Mouse (Mus musculus) liver, embryonic 16.5 days (tissue): Measurements from ENCODE around the gene Nr2e3. TPM values are rescaled to one million over a fixed set of nuclear protein-coding genes. Genes with fewer than 3 reads are reported as not detected.

Experiments
- ATAC-seq: fragments of 200-750 bp; cut with Nextera tagmentation; 2 replicates; pipeline ENCODE4 v1.8.0; 2017; ENCODE audit warnings: low read depth, mild to moderate bottlenecking, moderate number of reproducible peaks, moderate library complexity
- H3K27ac ChIP-seq: fragments of 300-500 bp; sonication (generic); 2 replicates; pipeline ENCODE4 v1.5.1; 2014; ENCODE audit warnings: mild to moderate bottlenecking, low read length
- H3K27me3 ChIP-seq: fragments of 300-500 bp; sonication (generic); 2 replicates; pipeline ENCODE4 v1.6.1; 2014; ENCODE audit warnings: low read depth, low read length, mixed read lengths; ENCODE audit not compliant: control insufficient read depth, insufficient read depth
- H3K36me3 ChIP-seq: fragments of 300-500 bp; sonication (generic); 2 replicates; pipeline ENCODE4 v1.6.1; 2014; ENCODE audit warnings: mild to moderate bottlenecking; ENCODE audit not compliant: control insufficient read depth, insufficient read depth
- H3K4me1 ChIP-seq: fragments of 300-500 bp; sonication (generic); 2 replicates; pipeline ENCODE4 v1.6.1; 2014; ENCODE audit warnings: low read depth, low read length, mixed read lengths; ENCODE audit not compliant: control insufficient read depth
- H3K4me2 ChIP-seq: fragments of 300-500 bp; sonication (generic); 2 replicates; pipeline ENCODE4 v1.6.1; 2014; ENCODE audit warnings: low read depth, low read length, mixed read lengths
- H3K4me3 ChIP-seq: fragments of 300-500 bp; sonication (generic); 2 replicates; pipeline ENCODE4 v1.5.1; 2014; ENCODE audit warnings: low read depth, mild to moderate bottlenecking, low read length
- H3K9ac ChIP-seq: fragments of 300-500 bp; sonication (generic); 2 replicates; pipeline ENCODE4 v1.6.1; 2014; ENCODE audit warnings: low read depth, low read length
- H3K9me3 ChIP-seq: fragments of 300-500 bp; sonication (generic); replicated peaks from 2 replicates; pipeline ENCODE4 v1.6.1; 2016; ENCODE audit warnings: low read length; ENCODE audit not compliant: control insufficient read depth
- WGBS: fragments of 180-500 bp; shearing (Covaris S2); extraction: QIAGEN DNeasy Blood & Tissue Kit; methylation state at CpG from one replicate; pipeline ENCODE4 v1.1.7; 2014; ENCODE audit not compliant: insufficient replicate concordance; 5-methylcytosine and 5-hydroxymethylcytosine counted together
- polyA plus RNA-seq: library from polyadenylated mRNA; unstranded; fragments of >200 nt; fragmentation: Nextera tagmentation; extraction: Ambion mirVana; gene quantifications from 2 replicates; pipeline ENCODE4 v1.2.1, GENCODE M21; 2015

Gene Nr2e3
- 0.22 TPM in 1 of 2 replicates, not detected in the other for polyA plus RNA-seq

DNA sequence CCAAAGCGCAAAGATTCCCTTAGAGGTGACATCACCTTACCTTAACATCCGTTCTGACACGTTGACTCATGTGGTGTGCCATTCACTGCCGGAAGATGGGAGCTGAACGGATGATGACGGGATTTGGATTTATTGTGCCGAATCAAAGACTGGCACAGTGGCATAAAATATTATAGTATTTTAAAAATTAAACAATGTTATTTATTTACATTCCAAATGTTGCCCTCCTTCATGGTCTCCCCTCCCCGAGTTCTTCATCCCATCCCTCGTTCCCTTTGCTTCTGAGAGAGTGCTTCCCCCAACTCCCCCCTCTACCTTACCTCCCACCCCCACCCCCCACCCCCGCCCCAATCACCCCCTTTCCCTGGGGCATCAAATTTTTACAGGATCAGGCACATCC is at the start of gene Nr2e3:
Gene Nr2e3 (minus strand): TSS at position 101 of the 400 bp plus-strand sequence.
- Histone ChIP-seq H3K27ac (no peak within 1 kb of the TSS), H3K4me2 (no peak within 1 kb of the TSS), H3K4me3 (no peak within 1 kb of the TSS), H3K9me3 (no peaks in the 10 kb centered on the region), H3K4me1 (no peaks in the 10 kb centered on the region), H3K27me3 (no peaks in the 10 kb centered on the region), H3K36me3 (no peaks in the 10 kb centered on the region), H3K9ac (no peak within 1 kb of the TSS)
- WGBS: 75% methylated on average over 10 of the region's 10 CpGs
- no peak for ATAC-seq

DNA sequence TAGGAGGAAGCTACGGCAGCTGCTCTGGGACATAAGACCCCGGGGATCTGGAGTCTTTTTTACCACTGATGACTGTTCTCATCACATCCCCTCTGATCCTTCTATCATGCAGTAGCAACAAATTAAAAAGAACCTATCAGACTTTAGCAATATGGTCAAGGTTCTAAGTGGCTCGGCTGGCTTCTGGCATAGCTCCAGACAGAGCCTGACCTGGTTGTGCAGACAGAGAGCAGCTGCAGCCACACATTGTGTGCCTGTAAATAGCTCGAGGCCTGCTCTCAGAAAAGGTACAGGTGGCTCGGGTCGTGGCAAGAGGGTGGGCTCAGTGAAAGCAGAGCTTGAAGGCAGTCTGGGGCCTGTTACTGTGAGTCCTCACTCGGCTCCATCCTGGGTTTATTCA is 48.5 kb upstream of the Nr2e3 start:
- Histone ChIP-seq H3K27ac (no peak overlapping the region), H3K4me2 (no peak overlapping the region), H3K36me3 (no peaks in the 10 kb centered on the region), H3K4me1 (no peaks in the 10 kb centered on the region), H3K4me3 (no peak overlapping the region), H3K9me3 (no peaks in the 10 kb centered on the region), H3K9ac (no peak overlapping the region), H3K27me3 (no peaks in the 10 kb centered on the region)
- ATAC-seq: no peak
- 49% methylated on average over 7 of the region's 7 CpGs for WGBS

DNA sequence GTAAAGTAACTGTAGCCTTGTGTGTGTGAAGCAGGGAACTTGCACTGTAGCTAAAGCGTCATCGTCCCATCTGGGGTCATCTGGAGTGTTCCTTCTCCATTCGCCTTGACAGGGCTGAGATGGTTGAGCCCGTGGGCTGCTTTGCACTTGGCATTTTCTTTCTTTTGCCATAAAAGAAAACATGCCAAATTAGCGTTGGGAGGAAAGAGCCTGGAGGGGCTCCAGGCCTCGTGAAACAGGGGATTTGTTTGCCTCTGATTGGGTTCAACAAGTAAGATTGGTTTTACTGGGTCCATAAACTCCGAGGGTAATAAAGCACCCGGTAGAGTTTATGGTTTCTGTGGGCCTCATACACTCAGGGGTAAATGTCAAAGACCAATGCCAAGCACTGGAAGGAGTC is 41.9 kb upstream of the Nr2e3 start:
- no peak overlapping the region for H3K4me2 ChIP-seq
- WGBS: 67% methylated on average over 8 of the region's 8 CpGs

DNA sequence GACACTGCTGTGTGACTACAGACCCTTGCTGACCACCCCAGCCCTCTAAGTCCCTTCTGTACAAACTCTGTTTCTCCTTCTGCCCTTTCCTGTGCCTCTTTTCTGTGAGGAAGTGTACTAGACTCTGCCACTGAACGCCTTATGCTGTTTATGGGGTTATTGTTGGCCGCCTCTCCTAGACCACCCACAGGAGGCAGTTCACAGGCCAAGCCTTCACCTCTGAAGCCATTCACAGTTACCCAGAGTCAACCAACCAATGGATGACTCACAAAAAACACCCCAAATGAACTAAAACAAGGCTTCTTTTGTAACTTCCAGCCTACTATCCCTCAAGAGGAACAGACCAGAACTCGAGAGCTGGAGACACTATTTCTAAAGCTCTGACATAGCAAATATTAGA is 41.0 kb upstream of the Nr2e3 start:
- no peak overlapping the region for H3K9ac ChIP-seq
- no peak overlapping the region for H3K27ac ChIP-seq
- no peaks in the 10 kb centered on the region for H3K36me3 ChIP-seq
- WGBS: 56% methylated on average over 3 of the region's 3 CpGs
- no peaks in the 10 kb centered on the region for H3K4me1 ChIP-seq
- no peaks in the 10 kb centered on the region for H3K9me3 ChIP-seq
- H3K4me3 ChIP-seq: no peak overlapping the region
- H3K27me3 ChIP-seq: no peaks in the 10 kb centered on the region
- ATAC-seq: no peak
- H3K4me2 ChIP-seq: no peak overlapping the region

More for the DNA sequence above, 41.9 kb upstream of the Nr2e3 start:
- no peaks in the 10 kb centered on the region for H3K4me1 ChIP-seq
- no peak for ATAC-seq
- H3K9ac ChIP-seq: no peak overlapping the region
- no peak overlapping the region for H3K4me3 ChIP-seq
- H3K27ac ChIP-seq: no peak overlapping the region
- H3K36me3 ChIP-seq: no peaks in the 10 kb centered on the region
- no peaks in the 10 kb centered on the region for H3K9me3 ChIP-seq
- H3K27me3 ChIP-seq: no peaks in the 10 kb centered on the region

DNA sequence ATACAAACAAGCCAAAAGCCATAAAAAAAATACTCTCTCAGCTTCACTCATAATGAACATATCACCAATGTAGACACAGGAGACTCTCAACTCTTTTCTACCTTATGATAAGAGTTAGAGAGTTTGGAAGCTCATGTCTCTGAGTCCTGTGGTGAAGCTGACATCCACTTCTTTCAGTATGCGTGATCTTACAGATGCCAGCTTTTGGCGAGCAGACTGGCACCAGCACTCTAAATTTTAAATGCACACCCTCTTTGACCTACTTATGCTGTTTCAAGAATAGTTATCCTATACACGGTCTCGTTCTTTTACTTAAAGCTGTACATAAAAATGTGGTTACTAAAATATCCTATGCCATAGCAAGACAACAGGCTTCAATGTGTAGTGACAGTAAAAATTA is 37.3 kb upstream of the Nr2e3 start:
- 69% methylated on average over 4 of the region's 4 CpGs for WGBS
- H3K9me3 ChIP-seq: no peaks in the 10 kb centered on the region
- H3K4me2 ChIP-seq: no peak overlapping the region
- H3K4me3 ChIP-seq: no peak overlapping the region
- no peak for ATAC-seq
- H3K27ac ChIP-seq: no peak overlapping the region
- no peaks in the 10 kb centered on the region for H3K27me3 ChIP-seq
- H3K4me1 ChIP-seq: no peaks in the 10 kb centered on the region
- no peaks in the 10 kb centered on the region for H3K36me3 ChIP-seq
- no peak overlapping the region for H3K9ac ChIP-seq

DNA sequence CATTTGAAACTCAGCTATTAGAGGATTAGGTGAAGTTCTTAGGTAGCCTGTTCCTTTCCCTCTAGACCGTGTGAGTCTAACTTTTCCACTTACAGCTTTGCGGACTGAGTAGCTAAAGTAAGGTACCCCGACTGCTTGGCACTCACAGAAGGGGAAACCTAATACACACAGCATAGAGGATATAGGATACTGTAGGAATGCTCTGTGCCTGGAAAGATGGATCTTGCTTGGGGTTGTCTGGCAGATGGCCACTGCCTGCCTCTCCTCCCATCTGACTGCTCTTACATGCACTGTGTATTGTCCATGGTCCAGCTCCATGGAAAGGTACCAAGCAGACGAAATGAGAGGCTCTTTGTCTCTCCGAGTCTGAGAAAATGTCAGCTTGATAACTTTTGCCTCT is 30.9 kb upstream of the Nr2e3 start:
- Histone ChIP-seq H3K27ac (no peak overlapping the region), H3K4me1 (no peaks in the 10 kb centered on the region), H3K9ac (no peak overlapping the region), H3K4me2 (no peak overlapping the region), H3K36me3 (no peaks in the 10 kb centered on the region), H3K27me3 (no peaks in the 10 kb centered on the region), H3K4me3 (no peak overlapping the region), H3K9me3 (no peaks in the 10 kb centered on the region)
- no peak for ATAC-seq
- 63% methylated on average over 5 of the region's 5 CpGs for WGBS

DNA sequence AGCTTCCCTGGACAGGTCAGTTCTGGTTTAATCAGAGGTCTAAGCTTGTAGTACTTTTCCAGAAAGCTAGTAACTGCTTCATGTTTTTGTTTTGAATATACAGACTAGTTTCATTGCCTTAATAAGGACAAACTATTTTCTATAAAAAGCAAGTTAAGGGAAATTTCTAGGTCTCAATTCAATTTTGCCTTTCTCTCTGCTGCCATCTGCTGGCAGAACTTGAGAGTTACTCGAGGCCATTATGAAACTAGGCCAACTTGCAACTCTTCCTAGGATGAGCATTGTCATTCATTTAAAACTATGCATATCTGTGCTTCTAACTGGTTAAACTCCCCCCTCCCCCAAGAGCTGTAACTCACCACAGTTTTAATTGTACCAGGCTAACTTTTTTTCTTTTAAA is 29.4 kb upstream of the Nr2e3 start:
- no peaks in the 10 kb centered on the region for H3K4me1 ChIP-seq
- no peaks in the 10 kb centered on the region for H3K9me3 ChIP-seq
- H3K4me3 ChIP-seq: no peak overlapping the region
- no peak overlapping the region for H3K4me2 ChIP-seq
- no peaks in the 10 kb centered on the region for H3K36me3 ChIP-seq
- no peaks in the 10 kb centered on the region for H3K27me3 ChIP-seq
- no peak for ATAC-seq
- no peak overlapping the region for H3K9ac ChIP-seq
- 3% methylated on average over 1 of the region's 1 CpGs for WGBS
- no peak overlapping the region for H3K27ac ChIP-seq

DNA sequence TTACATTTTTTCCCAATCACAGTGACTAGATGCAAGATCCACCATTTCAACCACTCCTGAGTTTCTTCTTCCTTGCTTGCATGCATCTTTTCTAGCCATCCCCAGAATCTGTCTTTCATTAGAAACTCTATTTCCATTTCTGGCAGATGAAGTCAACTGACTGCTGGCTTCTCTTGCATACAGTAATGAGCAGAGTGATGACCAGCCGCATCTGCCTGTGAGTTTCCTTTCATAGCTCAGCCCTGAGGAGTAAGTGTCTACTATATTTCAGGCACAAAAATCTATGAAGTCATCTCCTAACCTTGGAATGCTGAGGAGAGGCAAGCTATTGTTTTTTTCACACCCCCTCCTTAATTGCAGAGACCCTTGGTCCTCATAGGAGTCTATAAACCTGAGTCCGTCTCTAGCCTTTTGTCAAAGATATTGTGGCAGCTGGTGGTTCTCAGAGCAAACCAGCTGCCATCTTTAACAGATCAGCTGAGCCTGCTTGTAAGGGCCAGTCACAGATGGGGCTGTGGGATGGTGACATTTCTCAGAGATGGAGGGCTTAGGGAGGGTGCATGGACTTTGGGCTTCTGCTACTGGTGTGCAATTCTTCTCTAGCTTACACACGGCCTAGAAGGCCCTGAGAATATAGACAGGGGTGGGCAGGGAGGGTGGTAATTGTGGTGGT is 25.6 kb upstream of the Nr2e3 start:
- Histone ChIP-seq H3K4me2 (no peak overlapping the region), H3K9me3 (no peaks in the 10 kb centered on the region), H3K4me3 (no peak overlapping the region), H3K27ac (no peak overlapping the region), H3K9ac (no peak overlapping the region), H3K36me3 (no peaks in the 10 kb centered on the region), H3K4me1 (no peaks in the 10 kb centered on the region), H3K27me3 (no peaks in the 10 kb centered on the region)
- ATAC-seq: no peak
- 68% methylated on average over 3 of the region's 3 CpGs for WGBS

DNA sequence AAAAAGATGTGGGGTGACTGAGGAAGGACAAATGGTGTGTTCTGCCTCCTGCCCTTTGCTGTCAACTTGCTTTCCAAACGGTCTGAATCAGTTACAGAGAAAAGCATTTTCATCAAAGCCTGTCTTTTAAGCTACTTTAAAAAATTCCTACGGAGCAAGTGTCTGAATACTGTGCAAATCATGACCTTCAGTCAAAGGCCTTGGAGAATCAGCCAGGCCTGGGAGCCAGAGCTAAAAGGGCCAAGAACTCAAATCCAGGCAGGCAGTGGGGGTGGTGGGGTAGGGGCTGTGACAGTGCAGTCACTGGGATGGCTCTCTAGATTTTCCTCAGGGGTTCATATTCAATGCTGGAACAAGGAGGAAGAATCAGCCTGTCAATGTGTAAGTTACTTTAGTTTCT is 20.7 kb upstream of the Nr2e3 start:
- H3K9ac ChIP-seq: no peak overlapping the region
- no peaks in the 10 kb centered on the region for H3K27me3 ChIP-seq
- no peak overlapping the region for H3K4me3 ChIP-seq
- ATAC-seq: no peak
- WGBS: 63% methylated on average over 2 of the region's 2 CpGs
- H3K27ac ChIP-seq: no peak overlapping the region
- H3K9me3 ChIP-seq: no peaks in the 10 kb centered on the region
- no peaks in the 10 kb centered on the region for H3K4me1 ChIP-seq
- no peaks in the 10 kb centered on the region for H3K36me3 ChIP-seq
- H3K4me2 ChIP-seq: no peak overlapping the region
